Mouse (Mus musculus) intestine, embryonic 14.5 days (tissue): ENCODE data around the gene Trim72. TPM values are rescaled to one million over a fixed set of nuclear protein-coding genes. Genes with fewer than 3 reads are reported as not detected.

Experiments
- ATAC-seq: fragments of 200-750 bp; cut with Nextera tagmentation; replicated peaks from 2 replicates; pipeline ENCODE4 v1.8.0; 2017; ENCODE audit warnings: low read depth, moderate number of reproducible peaks, moderate TSS enrichment, moderate library complexity; ENCODE audit not compliant: low FRiP score, low TSS enrichment
- DNase-seq: peaks from one replicate; pipeline ENCODE4 v3.0.0-alpha.2; 2018; ENCODE audit warnings: low spot score
- H3K27ac ChIP-seq: fragments of 300-500 bp; sonication (generic); 2 replicates; pipeline ENCODE4 v1.5.1; 2014; ENCODE audit warnings: low read depth, mild to moderate bottlenecking, control low read depth
- H3K27me3 ChIP-seq: fragments of 300-500 bp; sonication (generic); replicated peaks from 2 replicates; pipeline ENCODE4 v1.6.1; 2014; ENCODE audit warnings: low read length, control low read depth; ENCODE audit not compliant: control insufficient read depth, insufficient read depth
- H3K36me3 ChIP-seq: fragments of 300-500 bp; sonication (generic); 2 replicates; pipeline ENCODE4 v1.6.1; 2014; ENCODE audit warnings: low read length, control low read depth; ENCODE audit not compliant: control insufficient read depth, insufficient read depth
- H3K4me1 ChIP-seq: fragments of 300-500 bp; sonication (generic); replicated peaks from 2 replicates; pipeline ENCODE4 v1.6.1; 2014; ENCODE audit warnings: low read length, control low read depth, mixed read lengths; ENCODE audit not compliant: control insufficient read depth, insufficient read depth
- H3K4me2 ChIP-seq: fragments of 300-500 bp; sonication (generic); 2 replicates; pipeline ENCODE4 v1.6.1; 2014; ENCODE audit warnings: low read length
- H3K4me3 ChIP-seq: fragments of 300-500 bp; sonication (generic); 2 replicates; pipeline ENCODE4 v1.5.1; 2014; ENCODE audit warnings: low read depth, low read length, control low read depth, mixed read lengths
- H3K9ac ChIP-seq: fragments of 300-500 bp; sonication (generic); 2 replicates; pipeline ENCODE4 v1.6.1; 2014; ENCODE audit warnings: mild to moderate bottlenecking, low read length
- H3K9me3 ChIP-seq: fragments of 300-500 bp; sonication (generic); 2 replicates; pipeline ENCODE4 v1.6.1; 2016; ENCODE audit warnings: low read length, control low read depth; ENCODE audit not compliant: control insufficient read depth
- WGBS: fragments of 180-500 bp; shearing (Covaris S2); extraction: QIAGEN DNeasy Blood & Tissue Kit; methylation state at CpG from one replicate; pipeline ENCODE4 v1.1.7; 2014; 5-methylcytosine and 5-hydroxymethylcytosine counted together
- polyA plus RNA-seq: library from polyadenylated mRNA; unstranded; fragments of >200 nt; fragmentation: Nextera tagmentation; extraction: Ambion mirVana; gene quantifications from 2 replicates; pipeline ENCODE4 v1.2.1, GENCODE M21; 2014

The Trim72 gene
- polyA plus RNA-seq, 1 experiment from 2014 or later = 0.16 TPM

GRCm38 (mm10) chr7:128056917-128057444 lies 53.2 kb downstream of the Trim72 start:
- H3K4me3 ChIP-seq = no peak overlapping the region
- no peak overlapping the region for H3K9ac ChIP-seq
- no peaks in the 10 kb centered on the region for H3K36me3 ChIP-seq
- no peaks in the 10 kb centered on the region for H3K4me1 ChIP-seq
- H3K4me2 ChIP-seq = no peak overlapping the region
- ATAC-seq (no peak), DNase-seq (no peak)
- WGBS = 52% methylated on average over 3 of the region's 3 CpGs
- no peak overlapping the region for H3K27ac ChIP-seq
- no peaks in the 10 kb centered on the region for H3K27me3 ChIP-seq
- H3K9me3 ChIP-seq = no peaks in the 10 kb centered on the region

GRCm38 (mm10) chr7:128057860-128058259 lies 54.1 kb downstream of the Trim72 start:
- Histone ChIP-seq H3K4me1 (no peaks in the 10 kb centered on the region), H3K4me3 (no peak overlapping the region), H3K4me2 (no peak overlapping the region), H3K27ac (no peak overlapping the region), H3K27me3 (no peaks in the 10 kb centered on the region), H3K9me3 (no peaks in the 10 kb centered on the region), H3K36me3 (no peaks in the 10 kb centered on the region), H3K9ac (no peak overlapping the region)
- DNase-seq = no peak
- WGBS = 69% methylated on average over 8 of the region's 8 CpGs
- ATAC-seq = no peak

- no peaks in the 10 kb centered on the region for H3K36me3 ChIP-seq
- H3K4me3 ChIP-seq = no peak overlapping the region
- WGBS = 61% methylated on average over 7 of the region's 7 CpGs
- no peaks in the 10 kb centered on the region for H3K27me3 ChIP-seq
- no peaks in the 10 kb centered on the region for H3K4me1 ChIP-seq
- no peaks in the 10 kb centered on the region for H3K9me3 ChIP-seq
- no peak overlapping the region for H3K4me2 ChIP-seq
- DNase-seq = no peak
- ATAC-seq = no peak
- H3K9ac ChIP-seq = no peak overlapping the region
- H3K27ac ChIP-seq = no peak overlapping the region
Measured at GRCm38 (mm10) chr7:128058576-128058975, 54.8 kb downstream of the Trim72 start.

- no peak overlapping the region for H3K4me3 ChIP-seq
- no peak overlapping the region for H3K4me2 ChIP-seq
- no peaks in the 10 kb centered on the region for H3K4me1 ChIP-seq
- H3K9me3 ChIP-seq = no peaks in the 10 kb centered on the region
- ATAC-seq = no peak
- no peak overlapping the region for H3K9ac ChIP-seq
- 77% methylated on average over 4 of the region's 4 CpGs for WGBS
- DNase-seq = no peak
- H3K27me3 ChIP-seq = no peaks in the 10 kb centered on the region
- no peak overlapping the region for H3K27ac ChIP-seq
- no peaks in the 10 kb centered on the region for H3K36me3 ChIP-seq
Measured at GRCm38 (mm10) chr7:128059091-128059490, 55.3 kb downstream of the Trim72 start.

Other genes starting within 250 kb of the Trim72 start
- 17.1 and 21.9 TPM in 2 replicates for gene Orai3, start 234.1 kb upstream of the Trim72 start, polyA plus RNA-seq
- gene Setd1a, start 227.3 kb upstream of the Trim72 start, polyA plus RNA-seq = 25.0 and 25.6 TPM in 2 replicates
- gene Gm49388, start 218.3 kb upstream of the Trim72 start, polyA plus RNA-seq = 0.43 TPM in 1 of 2 replicates, not detected in the other
- 21.6 and 22.0 TPM in 2 replicates for gene Hsd3b7, start 203.3 kb upstream of the Trim72 start, polyA plus RNA-seq
- gene Stx4a, start 179.7 kb upstream of the Trim72 start, polyA plus RNA-seq = 21.7 and 28.1 TPM in 2 replicates
- gene Stx1b, start 179.4 kb upstream of the Trim72 start, polyA plus RNA-seq = 4.9 and 6.1 TPM in 2 replicates
- gene Zfp646, start 127.7 kb upstream of the Trim72 start, polyA plus RNA-seq = 15.0 and 16.3 TPM in 2 replicates
- gene Zfp668, start 127.1 kb upstream of the Trim72 start, polyA plus RNA-seq = 15.7 and 17.2 TPM in 2 replicates
- 0.63 and 0.64 TPM in 2 replicates for gene Prss53, start 113.0 kb upstream of the Trim72 start, polyA plus RNA-seq
- not detected in 2 replicates for gene Gm21974, start 108.5 kb upstream of the Trim72 start, polyA plus RNA-seq
- gene Vkorc1, start 108.3 kb upstream of the Trim72 start, polyA plus RNA-seq = 157 and 174 TPM in 2 replicates
- gene Bckdk, start 99.9 kb upstream of the Trim72 start, polyA plus RNA-seq = 188 and 189 TPM in 2 replicates
- 37.9 and 41.9 TPM in 2 replicates for gene Kat8, start 91.4 kb upstream of the Trim72 start, polyA plus RNA-seq
- 39.8 and 41.6 TPM in 2 replicates for gene Prss8, start 73.8 kb upstream of the Trim72 start, polyA plus RNA-seq
- gene Prss36, start 57.2 kb upstream of the Trim72 start, polyA plus RNA-seq = 8.6 and 11.0 TPM in 2 replicates
- 52.5 and 59.5 TPM in 2 replicates for gene Fus, start 36.5 kb upstream of the Trim72 start, polyA plus RNA-seq
- gene Pycard, start 10.1 kb upstream of the Trim72 start, polyA plus RNA-seq = 208 and 275 TPM in 2 replicates
- gene Itgam, start 58.7 kb downstream of the Trim72 start, polyA plus RNA-seq = 0.94 and 1.7 TPM in 2 replicates
- 0.04 TPM in 1 of 2 replicates, not detected in the other for gene Gm49368, start 58.7 kb downstream of the Trim72 start, polyA plus RNA-seq
- gene Itgax, start 125.6 kb downstream of the Trim72 start, polyA plus RNA-seq = 0.31 and 0.47 TPM in 2 replicates
- gene Itgad, start 150.4 kb downstream of the Trim72 start, polyA plus RNA-seq = 0.11 TPM in 1 of 2 replicates, not detected in the other
- not detected in 2 replicates for gene Cox6a2, start 202.4 kb downstream of the Trim72 start, polyA plus RNA-seq
- gene Armc5, start 233.4 kb downstream of the Trim72 start, polyA plus RNA-seq = 13.4 and 13.8 TPM in 2 replicates
- 6.5 and 7.6 TPM in 2 replicates for gene 9130023H24Rik, start 234.1 kb downstream of the Trim72 start, polyA plus RNA-seq
- gene Tgfb1i1, start 242.9 kb downstream of the Trim72 start, polyA plus RNA-seq = 178 and 179 TPM in 2 replicates